Mouse (Mus musculus) adrenal gland, postnatal 10 days (tissue): ENCODE data around the gene Ddx55. TPM values are rescaled to one million over a fixed set of nuclear protein-coding genes. Genes with fewer than 3 reads are reported as not detected.

Experiments used
- DNase-seq: peaks from one replicate; pipeline ENCODE4 v3.0.0; 2021; ENCODE audit warnings: mixed read lengths
- long read RNA-seq, 2 experiments: library from polyadenylated mRNA; stranded (forward); transcript quantifications; one replicate each; pipeline ENCODE4 v2.0.0; 2021
- total RNA-seq, 2 experiments: library from RNA; stranded (reverse); gene quantifications; 2 replicates each; pipeline ENCODE4 v1.2.3; 2021

Gene Ddx55
- 10 to 100 TPM; 10.7 to 14.2 TPM for total RNA-seq
- long read RNA-seq, experiment 1, transcript Ddx55-201 (14 exons, 2,799 nt), result major isoform, 10 of 20 reads
- long read RNA-seq, experiment 1, partial matches to known transcripts, result 7 of 20 reads
- long read RNA-seq, experiment 1, other reads (novel, unspliced or antisense), result 3 of 20 reads
- long read RNA-seq, experiment 2, transcript Ddx55-201 (14 exons, 2,799 nt), result major isoform, 8 of 10 reads
- long read RNA-seq, experiment 2, partial matches to known transcripts, result 0 of 10 reads
- long read RNA-seq, experiment 2, other reads (novel, unspliced or antisense), result 2 of 10 reads

GRCm38 (mm10) chr5:124552558-124553307 is at the start of gene Ddx55:
Gene Ddx55 (plus strand): TSS chr5:124552864.
- DNase-seq, result peak; percentile 94

- no peak for DNase-seq
Measured at GRCm38 (mm10) chr5:124503742-124504141, 48.9 kb upstream of the Ddx55 start.

DNA sequence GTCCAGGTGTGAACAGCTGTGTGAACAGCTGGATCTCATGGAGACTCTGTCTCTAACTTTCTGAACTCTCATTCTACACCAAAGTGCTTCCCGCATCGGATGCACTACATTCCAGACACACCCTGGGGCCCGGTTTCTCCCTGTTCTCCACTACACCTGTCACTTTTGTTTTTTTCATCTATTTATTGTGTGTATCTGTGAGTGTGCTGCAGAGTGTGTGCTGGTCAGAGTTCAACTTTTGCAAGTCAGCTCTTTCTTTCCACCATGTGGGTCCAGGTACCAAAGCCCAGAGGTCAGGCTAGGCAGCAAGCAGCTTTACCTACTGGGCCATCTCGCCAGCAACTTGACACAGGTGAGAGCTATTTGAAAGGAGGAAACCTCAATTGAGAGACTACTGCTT is 47.4 kb upstream of the Ddx55 start:
- no peak for DNase-seq

- DNase-seq, result no peak
Measured at GRCm38 (mm10) chr5:124506731-124507359, 45.8 kb upstream of the Ddx55 start.

- no peak for DNase-seq
Measured at GRCm38 (mm10) chr5:124509200-124509599, 43.5 kb upstream of the Ddx55 start.

DNA sequence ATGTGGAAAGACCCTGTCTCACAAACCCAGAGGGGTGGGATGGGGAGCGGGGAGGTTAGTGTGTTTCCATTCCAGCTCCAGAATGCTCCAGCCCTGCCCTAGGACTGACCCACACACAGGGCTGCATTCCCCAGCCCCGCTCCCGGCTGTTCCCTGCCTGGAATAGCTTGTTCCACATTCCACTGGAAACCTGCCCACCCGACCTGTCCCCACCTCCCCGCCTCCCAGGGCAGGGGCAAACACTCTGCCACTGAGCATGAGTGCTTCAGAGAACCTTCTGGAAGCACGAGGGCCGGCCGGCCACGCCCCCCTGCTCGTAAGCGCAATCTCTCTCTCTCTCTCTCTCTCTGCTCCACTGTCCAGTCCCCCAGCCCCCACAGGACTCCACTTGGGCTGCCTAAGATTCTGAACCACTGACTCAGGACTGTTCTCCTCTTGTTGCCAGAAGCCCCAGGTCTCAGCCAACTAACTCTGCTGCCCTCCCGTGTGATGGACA is 42.9 kb upstream of the Ddx55 start:
- DNase-seq, result no peak

- no peak for DNase-seq
Measured at GRCm38 (mm10) chr5:124510536-124511050, 42.1 kb upstream of the Ddx55 start.

- no peak for DNase-seq
Measured at GRCm38 (mm10) chr5:124515789-124516188, 36.9 kb upstream of the Ddx55 start.

DNA sequence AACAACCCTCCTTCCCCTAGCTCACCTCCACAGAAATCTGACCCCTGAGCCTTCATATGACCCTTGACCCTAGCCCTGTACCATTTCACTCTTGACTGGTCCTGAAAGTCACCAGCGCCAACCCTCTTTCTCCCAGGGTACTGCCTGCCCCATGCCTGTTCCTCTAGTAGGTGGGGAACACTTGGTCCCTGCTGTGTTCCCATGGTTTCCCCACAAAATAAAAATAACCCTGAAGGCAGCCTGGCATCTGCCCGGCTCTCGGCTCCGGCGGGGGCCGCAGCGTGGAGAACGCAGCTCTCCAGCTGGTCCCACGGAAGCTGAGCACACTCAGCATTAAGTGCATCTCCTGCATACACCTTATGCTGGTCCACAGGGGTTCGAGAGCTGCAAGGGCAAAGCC is 34.0 kb upstream of the Ddx55 start:
- DNase-seq, result no peak

DNA sequence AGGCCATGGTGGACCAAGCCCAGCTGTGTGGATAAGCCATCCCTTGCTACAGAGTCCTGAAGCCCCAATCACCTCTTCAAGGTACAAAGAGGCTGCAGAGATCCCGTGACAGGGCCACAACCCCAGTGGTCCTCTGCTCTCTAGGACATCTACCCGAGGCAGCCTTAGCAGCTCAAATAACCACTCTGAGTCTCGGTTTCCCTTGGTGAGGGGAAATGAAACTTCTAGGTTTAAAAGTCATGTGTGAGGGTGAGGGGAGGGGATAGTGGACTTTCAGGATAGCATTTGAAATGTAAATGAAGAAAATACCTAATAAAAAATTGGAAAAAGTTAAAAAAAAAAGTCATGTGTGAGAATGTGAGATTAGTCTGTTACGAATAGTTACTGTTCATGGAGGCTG is 31.1 kb upstream of the Ddx55 start:
- no peak for DNase-seq

DNA sequence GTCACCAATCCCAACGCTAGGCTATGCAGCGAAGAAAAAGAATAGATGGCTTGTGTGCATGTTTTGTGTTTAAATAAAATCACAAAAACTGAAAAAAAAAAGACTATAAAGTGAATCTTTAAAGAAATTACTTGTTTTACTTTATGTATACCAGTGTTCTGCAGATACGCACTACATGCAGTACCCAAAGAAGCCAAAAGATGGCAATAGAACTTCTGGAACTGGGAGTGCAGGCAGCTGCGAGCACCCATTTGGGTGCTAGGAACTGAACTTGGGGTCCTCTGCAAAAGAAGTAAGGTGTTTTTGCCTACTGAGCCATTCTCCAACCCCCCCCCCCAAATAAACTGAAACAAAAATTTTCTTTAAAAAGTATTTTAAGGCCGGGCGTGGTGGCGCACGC is 29.6 kb upstream of the Ddx55 start:
- DNase-seq, result no peak

DNA sequence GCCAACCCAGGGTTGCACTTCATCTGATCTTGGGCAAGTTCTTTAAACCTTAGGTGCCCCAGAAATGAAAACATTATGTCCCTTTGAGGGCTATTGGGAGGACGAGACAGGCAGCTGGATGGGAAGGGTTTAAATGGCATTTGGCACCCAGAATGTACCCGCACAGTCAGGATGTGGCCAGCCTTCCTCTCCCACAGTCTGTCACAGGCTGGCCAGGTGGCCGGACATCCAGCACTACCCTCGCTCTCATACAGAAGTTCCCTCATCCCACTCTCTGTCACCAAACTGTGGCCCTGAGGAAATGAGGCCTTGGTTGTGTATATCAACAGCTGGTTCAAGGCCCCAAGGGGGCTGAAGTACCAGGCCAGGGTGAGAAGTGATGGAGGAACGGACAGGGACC is 27.7 kb upstream of the Ddx55 start:
- DNase-seq, result no peak

DNA sequence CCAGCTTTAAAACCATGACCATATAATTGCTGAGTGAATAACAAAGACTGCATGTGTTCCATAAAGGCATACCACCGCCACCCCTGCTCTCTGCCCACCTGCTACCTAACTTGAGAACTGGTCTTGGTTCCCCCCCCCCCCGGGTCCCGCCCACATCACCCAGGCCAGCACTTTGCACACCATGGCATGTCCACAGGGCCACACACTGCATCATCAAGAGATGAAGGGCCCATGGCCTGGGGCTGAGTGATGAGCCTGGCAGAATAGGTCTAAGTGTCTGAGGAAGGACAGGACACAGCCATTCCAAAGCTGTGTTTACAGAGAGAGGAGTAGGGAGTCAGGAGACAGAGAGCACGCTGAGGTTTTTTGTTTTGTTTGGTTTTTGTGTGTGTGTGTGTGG is 24.3 kb upstream of the Ddx55 start:
- DNase-seq, result no peak

DNA sequence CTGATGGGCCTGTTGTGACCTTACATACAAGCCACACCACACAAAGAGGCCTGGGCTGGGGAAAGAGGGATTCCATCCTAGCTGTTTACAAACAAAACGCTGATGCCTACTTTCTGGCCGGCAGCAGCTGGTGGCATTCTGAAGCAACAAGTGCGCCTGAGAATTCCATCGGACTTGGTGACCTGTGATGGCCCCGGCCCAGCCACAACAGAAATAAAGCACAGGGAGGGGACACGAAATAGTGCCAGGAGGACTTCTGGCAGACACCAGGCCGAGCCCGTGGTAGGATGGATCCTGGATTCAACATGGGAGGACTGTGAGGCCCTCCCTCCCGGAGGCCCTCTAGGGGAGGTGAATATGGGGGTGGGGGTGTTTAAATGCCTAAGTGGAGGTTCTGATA is 23.9 kb upstream of the Ddx55 start:
- DNase-seq, result no peak

DNA sequence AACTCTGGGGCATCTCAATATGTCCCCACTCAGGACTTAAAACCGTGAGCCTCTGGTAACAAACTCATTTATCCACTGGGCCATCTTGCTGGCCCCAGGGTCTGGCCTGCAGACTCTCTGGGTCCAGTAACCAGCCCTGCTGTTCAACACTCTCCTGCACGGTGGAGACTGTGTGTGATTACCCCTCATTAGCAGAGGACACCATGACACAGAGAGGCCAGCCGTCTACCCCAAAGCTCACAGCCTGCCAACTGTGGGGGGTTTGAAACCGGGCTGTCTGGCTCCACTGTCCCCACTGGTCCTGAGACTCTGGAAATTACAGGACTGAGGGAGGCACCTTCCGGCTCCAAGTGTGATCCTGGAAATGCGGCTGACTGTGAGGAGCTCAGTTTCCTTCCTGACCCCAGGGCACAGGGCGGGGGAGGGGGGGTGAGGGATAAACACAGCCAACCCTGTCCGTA is 23.4 kb upstream of the Ddx55 start:
- DNase-seq, result peak; percentile 30

- no peak for DNase-seq
Measured at GRCm38 (mm10) chr5:124529697-124530096, 23.0 kb upstream of the Ddx55 start.

DNA sequence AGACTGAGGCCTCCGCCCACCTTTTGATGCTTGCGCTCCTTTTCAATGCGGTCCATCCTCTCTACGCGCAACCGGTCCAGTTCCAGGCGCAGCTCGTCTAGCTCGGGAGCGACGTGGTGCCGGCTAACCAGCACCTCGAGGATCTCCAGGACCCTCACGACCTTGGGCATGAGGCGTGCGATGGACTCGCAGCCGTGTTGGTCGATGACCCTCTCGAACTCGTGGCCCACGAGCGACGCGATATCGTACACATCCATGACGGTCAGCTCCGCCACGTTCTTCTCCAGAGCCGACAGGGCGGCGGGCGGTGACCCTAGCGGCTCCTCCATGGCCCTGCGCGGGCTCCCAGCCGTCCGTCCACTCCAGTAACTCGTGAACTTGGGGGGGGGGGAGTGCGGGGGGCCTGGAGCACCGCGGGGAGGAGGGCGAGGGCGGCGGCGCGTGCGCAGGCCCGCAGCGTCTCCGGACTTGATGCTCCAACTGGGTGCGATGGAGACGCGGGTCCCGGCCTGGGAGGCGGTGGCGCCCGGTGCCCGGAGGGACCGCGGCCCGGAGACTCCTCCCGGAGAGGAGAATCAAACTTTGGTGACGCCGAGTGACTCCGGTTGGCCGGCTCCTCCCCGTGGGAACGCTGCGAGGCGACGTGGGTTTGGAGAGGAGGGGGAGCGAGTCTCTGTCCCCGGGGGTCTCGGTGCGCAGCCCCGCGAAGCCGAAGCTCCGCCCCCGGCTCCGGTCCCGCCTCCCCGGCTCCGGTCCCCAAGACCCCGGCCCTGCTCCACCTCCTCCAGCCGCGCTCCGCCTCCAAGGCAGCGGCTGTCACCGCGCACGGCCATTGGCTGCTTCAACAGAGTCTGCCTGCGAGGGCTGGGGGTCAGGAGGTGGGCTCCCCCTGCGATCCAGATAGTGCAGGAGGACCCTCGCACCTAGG is 21.7 kb upstream of the Ddx55 start, which contains the start of gene Rilpl1:
Rilpl1 (minus strand) TSS at position 737 of the 928 bp plus-strand sequence.
- DNase-seq, result peak; percentile 89

DNA sequence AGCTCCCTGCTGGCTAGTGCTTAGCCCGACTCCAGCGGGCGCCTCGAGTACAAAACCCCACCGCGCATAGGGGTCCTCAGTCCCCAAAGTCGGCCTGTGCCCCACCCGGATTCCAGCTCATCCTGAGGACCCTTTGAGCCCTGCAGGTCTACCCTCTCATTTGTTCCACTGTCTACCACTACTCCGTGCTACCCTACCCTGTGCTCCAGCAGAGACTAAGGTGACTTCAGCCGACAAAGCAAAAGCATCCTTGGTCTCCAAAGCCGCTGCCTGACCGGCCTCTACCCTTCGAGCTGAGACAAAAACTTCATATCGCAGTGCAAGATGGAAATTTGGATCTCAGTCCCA is 21.1 kb upstream of the Ddx55 start:
- DNase-seq, result no peak

- peak; percentile 26 for DNase-seq
Measured at GRCm38 (mm10) chr5:124532451-124532850, 20.2 kb upstream of the Ddx55 start.

DNA sequence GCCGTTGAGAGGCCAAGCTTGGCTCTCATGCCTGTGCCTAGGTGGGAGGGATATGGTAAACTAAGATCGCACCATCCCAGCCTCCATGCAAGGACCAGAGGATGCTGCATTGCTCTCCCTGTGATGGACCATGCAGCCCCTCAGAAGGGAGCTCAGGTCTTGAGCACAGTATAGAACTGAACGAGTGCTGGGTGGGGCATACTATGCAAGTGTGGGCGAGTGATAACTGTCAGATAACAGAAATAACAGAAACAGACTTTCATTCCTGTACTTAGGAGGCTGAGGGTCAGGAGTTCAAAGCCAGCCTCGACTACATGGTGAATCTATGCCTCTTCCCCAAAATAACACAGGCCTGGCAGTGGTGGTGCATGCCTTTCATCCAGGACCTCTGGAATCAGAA is 17.6 kb upstream of the Ddx55 start:
- DNase-seq, result no peak

DNA sequence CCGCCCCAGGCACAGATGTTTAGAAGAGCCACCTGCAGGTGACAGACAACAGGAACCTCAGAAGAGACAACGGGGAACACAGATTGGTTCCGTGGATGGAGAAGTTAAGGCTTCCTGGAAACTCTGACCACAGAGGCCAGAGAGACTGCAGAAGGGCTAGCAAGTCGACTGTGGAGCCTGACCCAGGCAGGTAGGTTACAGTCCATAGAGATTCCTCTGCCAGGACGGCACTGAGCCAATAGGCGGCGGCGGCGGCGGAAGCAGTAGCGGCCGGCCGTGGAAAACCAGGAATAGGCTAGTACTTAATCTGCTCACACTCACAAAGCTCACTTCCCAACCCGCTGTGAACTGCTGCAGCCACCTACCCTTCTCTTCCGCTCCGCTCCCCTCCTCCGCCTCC is 15.9 kb upstream of the Ddx55 start:
- peak; percentile 72 for DNase-seq
